Mouse (Mus musculus) 3134 (cell line): ENCODE measurements around the gene Alpk1.
A peak's percentile ranks its signal among the peaks of the same experiment; 100 is the strongest.

ENCODE experiments used
- DNase-seq: peaks from one replicate; pipeline ENCODE4 v3.0.0-alpha.2; 2011; ENCODE audit warnings: low spot score; ENCODE audit not compliant: insufficient read length; ENCODE audit errors: extremely low read depth

The Alpk1 gene

GRCm38 (mm10) chr3:127698636-127699035, 81.7 kb downstream of the Alpk1 start:
- DNase-seq: no peak

GRCm38 (mm10) chr3:127696541-127696940, 83.8 kb downstream of the Alpk1 start:
- DNase-seq: no peak

- DNase-seq: no peak
These were observed 85.2 kb downstream of the Alpk1 start for GRCm38 (mm10) chr3:127694802-127695771.

GRCm38 (mm10) chr3:127691230-127691629, 89.1 kb downstream of the Alpk1 start:
- DNase-seq: no peak

- DNase-seq: no peak
These were observed 100.6 kb downstream of the Alpk1 start for GRCm38 (mm10) chr3:127679703-127680102.

- no peak for DNase-seq
These were observed 118.4 kb downstream of the Alpk1 start for GRCm38 (mm10) chr3:127661646-127662531.

GRCm38 (mm10) chr3:127660712-127661111, 119.6 kb downstream of the Alpk1 start:
- no peak for DNase-seq

GRCm38 (mm10) chr3:127651742-127652653, 128.3 kb downstream of the Alpk1 start:
- no peak for DNase-seq

GRCm38 (mm10) chr3:127646156-127646825, 134.0 kb downstream of the Alpk1 start:
- DNase-seq: no peak

GRCm38 (mm10) chr3:127642211-127642610, 138.1 kb downstream of the Alpk1 start:
- no peak for DNase-seq

GRCm38 (mm10) chr3:127640762-127641700, 139.3 kb downstream of the Alpk1 start:
- DNase-seq: no peak

GRCm38 (mm10) chr3:127639875-127640761, 140.2 kb downstream of the Alpk1 start:
- no peak for DNase-seq

GRCm38 (mm10) chr3:127634984-127635349, 145.4 kb downstream of the Alpk1 start:
- DNase-seq: no peak

- DNase-seq: no peak
These were observed 146.0 kb downstream of the Alpk1 start for GRCm38 (mm10) chr3:127634101-127634983.

GRCm38 (mm10) chr3:127633080-127634032, 147.0 kb downstream of the Alpk1 start, which contains the start of gene Neurog2:
Neurog2 (plus strand) TSS chr3:127633135.
- DNase-seq: peak; percentile 15

- no peak for DNase-seq
These were observed 147.8 kb downstream of the Alpk1 start for GRCm38 (mm10) chr3:127632531-127632930.
